ENCODE assay signal across 21 mouse cellular contexts in the genomic region with DNA sequence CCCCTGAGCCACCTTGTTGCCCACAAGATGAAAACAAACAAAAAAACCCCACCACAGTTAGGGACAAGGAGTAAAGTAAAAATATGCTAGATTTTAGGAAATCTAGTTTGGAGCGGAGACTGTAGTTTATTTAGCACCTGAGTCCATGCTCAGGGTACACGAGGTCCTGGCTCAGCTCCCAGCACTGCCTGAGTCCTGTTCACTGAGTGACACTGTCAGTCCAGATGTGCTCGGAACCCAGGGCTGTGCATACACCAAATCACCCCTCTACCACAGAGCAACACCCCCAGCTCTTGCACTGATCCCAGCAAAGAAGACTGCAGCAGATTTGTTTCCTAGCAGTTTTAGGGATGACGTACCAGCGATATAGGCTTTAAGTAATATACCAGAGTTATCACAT.
"Had no signal": no experiment of that assay in that cellular context is flagged by ENCODE, and none has a peak within 500 bp of the region (broad histone marks: within the 10 kb centered on the region; RNA-seq: fewer than 3 reads in every experiment).

No protein-coding gene starts in this region.

- ATAC-seq: intestine, embryonic 15.5 days had no signal

- H3K36me3 ChIP-seq: intestine, embryonic 15.5 days; kidney, embryonic 15.5 days; limb, embryonic 15.5 days; liver, embryonic 13.5 days; stomach, embryonic 15.5 days had no signal

- H3K9ac ChIP-seq: intestine, embryonic 15.5 days; kidney, embryonic 15.5 days; limb, embryonic 15.5 days; liver, embryonic 13.5 days; stomach, embryonic 15.5 days had no signal

- H3K9me3 ChIP-seq: intestine, embryonic 15.5 days; kidney, embryonic 15.5 days; limb, embryonic 15.5 days; liver, embryonic 13.5 days; stomach, embryonic 15.5 days had no signal

- DNase-seq: kidney, adult 11 months; kidney, adult 8-10 months; kidney, postnatal 10 days; kidney, postnatal 4 days; liver, embryonic 13.5 days; lung, adult 2 months; lung, postnatal 14 days; lung, postnatal 4 days; midbrain, embryonic 14.5 days; right cerebral cortex, adult 18-20 months; right cerebral cortex, postnatal 14 days; right cerebral cortex, postnatal 4 days; thymus, adult 18-20 months; thymus, postnatal 14 days; thymus, postnatal 4 days had no signal

- H3K27me3 ChIP-seq: intestine, embryonic 15.5 days; kidney, embryonic 15.5 days; limb, embryonic 15.5 days; liver, embryonic 13.5 days; stomach, embryonic 15.5 days had no signal

- H3K27ac ChIP-seq: intestine, embryonic 15.5 days; left cerebral cortex, adult 2 months; liver, embryonic 13.5 days had no signal

- H3K4me2 ChIP-seq: intestine, embryonic 15.5 days; kidney, embryonic 15.5 days; limb, embryonic 15.5 days; liver, embryonic 13.5 days; midbrain, embryonic 11.5 days; stomach, embryonic 15.5 days had no signal

- H3K4me3 ChIP-seq: intestine, embryonic 15.5 days; kidney, embryonic 15.5 days; left cerebral cortex, adult 2 months; limb, embryonic 15.5 days; liver, embryonic 13.5 days; stomach, embryonic 15.5 days had no signal
